In the genomic region with DNA sequence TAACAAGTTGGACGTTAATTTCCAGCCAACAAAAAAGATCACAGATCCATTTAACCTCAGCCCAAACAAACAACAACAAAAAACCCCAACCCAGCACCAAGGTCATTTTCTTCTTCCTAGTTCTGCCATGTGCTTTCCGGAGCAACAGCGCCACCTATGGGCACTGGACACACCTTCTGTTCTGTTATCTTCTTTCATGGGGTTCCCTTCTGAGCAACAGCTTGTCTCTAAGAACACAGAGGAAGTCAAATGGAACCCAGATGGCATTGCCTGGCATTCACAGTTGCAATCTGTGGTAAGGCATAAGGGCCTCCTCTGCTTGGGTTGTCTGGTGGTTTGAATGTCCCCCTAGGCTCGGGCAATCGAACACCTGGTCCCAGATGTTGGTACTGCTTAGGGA, we compare ENCODE assay signal across 9 mouse cellular contexts. TPM values are rescaled to one million over a fixed set of nuclear protein-coding genes. Genes with fewer than 3 reads are reported as not detected.
A peak's percentile ranks its signal among the peaks of the same experiment; 100 is the strongest.
DNase-seq lines count a peak whose midpoint lies in the region; ATAC-seq and TF ChIP-seq lines count a peak whose summit lies in the region.
"Had no signal": no experiment of that assay in that cellular context is flagged by ENCODE, and none has a peak within 500 bp of the region (broad histone marks: within the 10 kb centered on the region; RNA-seq: fewer than 3 reads in every experiment).

No protein-coding gene starts in this region.

- no peak overlapping the region for H3K27ac ChIP-seq in kidney, postnatal 0 days
- H3K27ac ChIP-seq in kidney, embryonic 16.5 days (ENCODE audit: low read length), result no peak overlapping the region
- H3K27ac ChIP-seq in midbrain, embryonic 10.5 days (replicated peaks), result no peak overlapping the region

- no peak overlapping the region for H3K4me2 ChIP-seq in kidney, postnatal 0 days (ENCODE audit: low read length)
- H3K4me2 ChIP-seq in kidney, embryonic 16.5 days (replicated peaks; ENCODE audit: low read depth, low read length), result no peak overlapping the region

- WGBS in kidney, postnatal 0 days, result 82% methylated on average over 5 of the region's 5 CpGs
- 77% methylated on average over 5 of the region's 5 CpGs for WGBS in kidney, embryonic 16.5 days
- WGBS in midbrain, embryonic 10.5 days, result 78% methylated on average over 5 of the region's 5 CpGs

- DNase-seq in kidney, postnatal 0 days (ENCODE audit: low spot score), result no peak
- DNase-seq in MEL-GATA-1-ER (ENCODE audit: extremely low read depth, low read depth), result peak; percentile 59
- peak; percentile 92 for DNase-seq in cerebellum, adult 11-12 months
- DNase-seq in layer of hippocampus, adult 8-10 months (ENCODE audit: low spot score in 2 of 2), result peak; percentile 71 to 85
- DNase-seq in Muller cell, postnatal 12 days (ENCODE audit: inconsistent ontology term), result no peak
- DNase-seq in midbrain, embryonic 10.5 days (ENCODE audit: low spot score), result no peak

- TF ChIP-seq CTCF in kidney, postnatal 0 days (IDR thresholded peaks at IDR 0.05; ENCODE audit: low read depth), result peak; percentile 60

- no peaks in the 10 kb centered on the region for H3K9me3 ChIP-seq in kidney, postnatal 0 days (replicated peaks; ENCODE audit: low read length)
- 0 out of 2 replicates have a peak, but pooled peaks cover 11% of the 10 kb centered on the region for H3K9me3 ChIP-seq in kidney, embryonic 16.5 days (ENCODE audit: low read length)
- H3K9me3 ChIP-seq in midbrain, embryonic 10.5 days (replicated peaks), result peaks cover 16% of the 10 kb centered on the region; the same call in 1 of the 2 replicates

- no peak overlapping the region for H3K9ac ChIP-seq in kidney, postnatal 0 days (ENCODE audit: low read depth, low read length)
- no peak overlapping the region for H3K9ac ChIP-seq in kidney, embryonic 16.5 days (replicated peaks; ENCODE audit: low read length)

- H3K4me3 ChIP-seq in kidney, postnatal 0 days (replicated peaks; ENCODE audit: low read depth, low read length), result no peak overlapping the region
- H3K4me3 ChIP-seq in kidney, embryonic 16.5 days (ENCODE audit: low read length), result no peak overlapping the region
- H3K4me3 ChIP-seq in midbrain, embryonic 10.5 days, result no peak overlapping the region
- H3K4me3 ChIP-seq: myocyte had no signal

- H3K27me3 ChIP-seq in kidney, postnatal 0 days (ENCODE audit: insufficient read depth, low read length), result no peaks in the 10 kb centered on the region
- H3K27me3 ChIP-seq in kidney, embryonic 16.5 days (ENCODE audit: insufficient read depth, low read length), result no peaks in the 10 kb centered on the region
- H3K27me3 ChIP-seq in midbrain, embryonic 10.5 days (ENCODE audit: low read depth, poor library complexity, severe bottlenecking), result no peaks in the 10 kb centered on the region

- no peak for ATAC-seq in kidney, postnatal 0 days (replicated peaks; ENCODE audit: low FRiP score, low read depth)
- ATAC-seq in kidney, embryonic 16.5 days (ENCODE audit: low FRiP score, low TSS enrichment), result no peak
- ATAC-seq in megakaryocyte-erythroid progenitor cell, adult 5-6 weeks (replicated peaks; ENCODE audit: low FRiP score, low TSS enrichment, poor library complexity, severe bottlenecking), result peak; percentile 59

- H3K36me3 ChIP-seq in kidney, postnatal 0 days (ENCODE audit: insufficient read depth, low read length), result no peaks in the 10 kb centered on the region
- no peaks in the 10 kb centered on the region; the same call in 1 of the 2 replicates for H3K36me3 ChIP-seq in kidney, embryonic 16.5 days (ENCODE audit: insufficient read depth, low read length)
- H3K36me3 ChIP-seq in midbrain, embryonic 10.5 days, result peaks cover 31% of the 10 kb centered on the region

- H3K4me1 ChIP-seq in kidney, postnatal 0 days (replicated peaks; ENCODE audit: insufficient read depth, low read length), result no peaks in the 10 kb centered on the region
- H3K4me1 ChIP-seq in kidney, embryonic 16.5 days (ENCODE audit: insufficient read depth, low read length), result 0 out of 2 replicates have a peak, but pooled peaks cover 2% of the 10 kb centered on the region
- peaks cover 16% of the 10 kb centered on the region for H3K4me1 ChIP-seq in midbrain, embryonic 10.5 days

RNA-seq across cellular contexts. Expression of gene Pxylp1, which starts 19.4 kb away (rescaled TPM):
- polyA plus RNA-seq in kidney, postnatal 0 days (2015; fragmentation: Nextera tagmentation; extraction: Ambion mirVana), result 13.8 and 15.7 TPM in 2 replicates
- polyA plus RNA-seq in kidney, embryonic 16.5 days (2015; fragmentation: Nextera tagmentation; extraction: Ambion mirVana), result 22.2 and 24.4 TPM in 2 replicates
- 10 to 100 TPM; 15.2 to 22.6 (median 20.5) TPM for total RNA-seq in layer of hippocampus, adult 8-10 months (2022)
- total RNA-seq in megakaryocyte-erythroid progenitor cell, adult 5-6 weeks (2014; fragmentation: Nextera tagmentation), result 1.9 and 2.5 TPM in 2 replicates
- 1.4 and 5.2 TPM in 2 replicates for total RNA-seq in megakaryocyte-erythroid progenitor cell, adult 5-6 weeks (2017)
- 49.1 and 56.6 TPM in 2 replicates for polyA plus RNA-seq in midbrain, embryonic 10.5 days (2016; fragmentation: Nextera tagmentation; extraction: Ambion mirVana)

Comparison
In these comparisons a context has a peak if more than half of its experiments do, and no peak if none do; other contexts are left out.
1. DNase-seq: peak in MEL-GATA-1-ER (single experiment), cerebellum, adult 11-12 months (single experiment) and layer of hippocampus, adult 8-10 months (2 of 2); none in kidney, postnatal 0 days (single experiment), Muller cell, postnatal 12 days (single experiment) and midbrain, embryonic 10.5 days (single experiment).